In genomic region chr5:37296717-37297116, GRCm38 (mm10) we compare ENCODE assay signal across 19 mouse cellular contexts. TPM values are rescaled to one million over a fixed set of nuclear protein-coding genes. Genes with fewer than 3 reads are reported as not detected.
DNase-seq lines count a peak whose midpoint lies in the region; ATAC-seq and TF ChIP-seq lines count a peak whose summit lies in the region.
"Had no signal": no experiment of that assay in that cellular context is flagged by ENCODE, and none has a peak within 500 bp of the region (broad histone marks: within the 10 kb centered on the region; RNA-seq: fewer than 3 reads in every experiment).

No protein-coding gene starts in this region.

- no peak overlapping the region for H3K4me3 ChIP-seq in forebrain, embryonic 15.5 days
- H3K4me3 ChIP-seq in forebrain, embryonic 12.5 days (replicated peaks), result no peak overlapping the region
- no peak overlapping the region for H3K4me3 ChIP-seq in left cerebral cortex, adult 2 months
- no peak overlapping the region for H3K4me3 ChIP-seq in neural tube, embryonic 13.5 days
- no peak overlapping the region for H3K4me3 ChIP-seq in neural tube, embryonic 15.5 days (replicated peaks)
- no peak overlapping the region for H3K4me3 ChIP-seq in forebrain, embryonic 16.5 days (replicated peaks; ENCODE audit: low read length)
- H3K4me3 ChIP-seq: heart, embryonic 10.5 days; stomach, embryonic 15.5 days had no signal

- 54% methylated on average over 10 of the region's 10 CpGs for WGBS in forebrain, embryonic 15.5 days
- 84% methylated on average over 10 of the region's 10 CpGs for WGBS in forebrain, embryonic 12.5 days
- 73% methylated on average over 10 of the region's 10 CpGs for WGBS in neural tube, embryonic 13.5 days
- WGBS in neural tube, embryonic 15.5 days, result 66% methylated on average over 10 of the region's 10 CpGs
- 42% methylated on average over 10 of the region's 10 CpGs for WGBS in forebrain, embryonic 16.5 days

- H3K27ac ChIP-seq in forebrain, embryonic 15.5 days (replicated peaks), result 0 out of 2 replicates have a peak overlapping the region, but pooled peaks have one; percentile 3
- no peak overlapping the region for H3K27ac ChIP-seq in forebrain, embryonic 12.5 days
- no peak overlapping the region for H3K27ac ChIP-seq in left cerebral cortex, adult 2 months
- H3K27ac ChIP-seq in neural tube, embryonic 13.5 days (replicated peaks), result no peak overlapping the region
- no peak overlapping the region for H3K27ac ChIP-seq in neural tube, embryonic 15.5 days (replicated peaks)
- no peak overlapping the region for H3K27ac ChIP-seq in forebrain, embryonic 16.5 days (ENCODE audit: low read length)
- H3K27ac ChIP-seq: heart, embryonic 10.5 days; stomach, embryonic 15.5 days had no signal

- peaks cover 7% of the 10 kb centered on the region; the same call in 1 of the 2 replicates for H3K4me1 ChIP-seq in forebrain, embryonic 15.5 days
- H3K4me1 ChIP-seq in forebrain, embryonic 12.5 days, result no peaks in the 10 kb centered on the region
- no peaks in the 10 kb centered on the region for H3K4me1 ChIP-seq in neural tube, embryonic 13.5 days (replicated peaks)
- no peaks in the 10 kb centered on the region; the same call in 1 of the 2 replicates for H3K4me1 ChIP-seq in neural tube, embryonic 15.5 days
- H3K4me1 ChIP-seq in forebrain, embryonic 16.5 days (replicated peaks; ENCODE audit: control insufficient read depth, insufficient read depth, low read length), result peaks cover 6% of the 10 kb centered on the region
- H3K4me1 ChIP-seq: heart, embryonic 10.5 days; stomach, embryonic 15.5 days had no signal

- no peak overlapping the region for H3K9ac ChIP-seq in forebrain, embryonic 15.5 days (replicated peaks)
- no peak overlapping the region for H3K9ac ChIP-seq in forebrain, embryonic 12.5 days
- no peak overlapping the region for H3K9ac ChIP-seq in neural tube, embryonic 13.5 days
- no peak overlapping the region for H3K9ac ChIP-seq in neural tube, embryonic 15.5 days (replicated peaks)
- no peak overlapping the region for H3K9ac ChIP-seq in forebrain, embryonic 16.5 days (replicated peaks; ENCODE audit: low read depth, low read length)
- H3K9ac ChIP-seq: stomach, embryonic 15.5 days had no signal

- H3K36me3 ChIP-seq in forebrain, embryonic 15.5 days, result peaks cover 6% of the 10 kb centered on the region
- H3K36me3 ChIP-seq in forebrain, embryonic 12.5 days (replicated peaks), result peaks cover 31% of the 10 kb centered on the region
- peaks cover 11% of the 10 kb centered on the region for H3K36me3 ChIP-seq in neural tube, embryonic 13.5 days
- peaks cover 11% of the 10 kb centered on the region for H3K36me3 ChIP-seq in neural tube, embryonic 15.5 days
- H3K36me3 ChIP-seq in forebrain, embryonic 16.5 days (ENCODE audit: control insufficient read depth, insufficient read depth), result peaks cover under 1% of the 10 kb centered on the region; the same call in 1 of the 2 replicates

- no peaks in the 10 kb centered on the region for H3K9me3 ChIP-seq in forebrain, embryonic 15.5 days
- no peaks in the 10 kb centered on the region for H3K9me3 ChIP-seq in forebrain, embryonic 12.5 days
- H3K9me3 ChIP-seq in neural tube, embryonic 13.5 days, result no peaks in the 10 kb centered on the region
- no peaks in the 10 kb centered on the region for H3K9me3 ChIP-seq in neural tube, embryonic 15.5 days (replicated peaks)
- H3K9me3 ChIP-seq in forebrain, embryonic 16.5 days (ENCODE audit: control insufficient read depth, low read length), result no peaks in the 10 kb centered on the region
- H3K9me3 ChIP-seq: heart, embryonic 10.5 days; stomach, embryonic 15.5 days had no signal

- intact Hi-C loops in left cerebral cortex, postnatal 4 days (cut with DNase I), result loop anchor here (2.0 to 10.0 kb wide), 2 partner anchors 420 to 788 kb away; partner anchors contain the start of gene Stk32b
- intact Hi-C loops in left cerebral cortex, adult 2 months (cut with DNase I), result loop anchor here (5.0 kb wide), 1 partner anchor 796 kb away; no protein-coding TSS in a partner anchor

- no peak overlapping the region for H3K4me2 ChIP-seq in forebrain, embryonic 15.5 days (replicated peaks)
- no peak overlapping the region for H3K4me2 ChIP-seq in forebrain, embryonic 12.5 days
- no peak overlapping the region for H3K4me2 ChIP-seq in neural tube, embryonic 13.5 days
- no peak overlapping the region for H3K4me2 ChIP-seq in neural tube, embryonic 15.5 days
- no peak overlapping the region for H3K4me2 ChIP-seq in forebrain, embryonic 16.5 days (ENCODE audit: low read length)
- H3K4me2 ChIP-seq: liver, embryonic 11.5 days; stomach, embryonic 15.5 days had no signal

- peak; percentile 60 for ATAC-seq in forebrain, embryonic 15.5 days (replicated peaks)
- ATAC-seq in forebrain, embryonic 12.5 days (ENCODE audit: low FRiP score), result no peak
- 0 out of 2 replicates have a peak, but pooled peaks have one; percentile 16 for ATAC-seq in neural tube, embryonic 13.5 days (ENCODE audit: low read depth)
- ATAC-seq in neural tube, embryonic 15.5 days (ENCODE audit: low FRiP score), result no peak
- peak; percentile 67 for ATAC-seq in forebrain, embryonic 16.5 days

- no peak for TF ChIP-seq CTCF in left cerebral cortex, adult 2 months (IDR thresholded peaks at IDR 0.05)

- DNase-seq in left cerebral cortex, postnatal 4 days, result peak; percentile 87
- no peak for DNase-seq in left cerebral cortex, adult 2 months (ENCODE audit: extremely low spot score in 1 of 2, low spot score in 2 of 2)
- no peak for DNase-seq in spleen, adult 18-20 months
- DNase-seq: cerebellum, adult 9-11 months; embryo, embryonic 11 days; kidney, adult 11 months; right cerebral cortex, postnatal 14 days; thymus, adult 18-20 months; thymus, postnatal 4 days had no signal

- no peaks in the 10 kb centered on the region for H3K27me3 ChIP-seq in forebrain, embryonic 15.5 days
- no peaks in the 10 kb centered on the region for H3K27me3 ChIP-seq in forebrain, embryonic 12.5 days
- no peaks in the 10 kb centered on the region for H3K27me3 ChIP-seq in neural tube, embryonic 13.5 days
- H3K27me3 ChIP-seq in neural tube, embryonic 15.5 days (replicated peaks), result no peaks in the 10 kb centered on the region
- H3K27me3 ChIP-seq in forebrain, embryonic 16.5 days (replicated peaks; ENCODE audit: control insufficient read depth, insufficient read depth, low read length), result no peaks in the 10 kb centered on the region
- H3K27me3 ChIP-seq: stomach, embryonic 15.5 days had no signal

RNA-seq across cellular contexts. Expression of gene Evc, which starts 40.0 kb away (rescaled TPM):
- polyA plus RNA-seq in forebrain, embryonic 15.5 days (2015; fragmentation: Nextera tagmentation; extraction: Ambion mirVana), result 7.1 and 9.3 TPM in 2 replicates
- 23.4 and 24.2 TPM in 2 replicates for polyA plus RNA-seq in forebrain, embryonic 12.5 days (2016; fragmentation: Nextera tagmentation; extraction: Ambion mirVana)
- 1 to 10 TPM; 6.6 to 7.9 TPM for total RNA-seq in left cerebral cortex, postnatal 4 days (2021)
- 10 to 100 TPM in 1 of 2 experiments, 1 to 10 TPM in 1; 8.2 to 11.1 TPM for total RNA-seq in left cerebral cortex, adult 2 months (2021)
- polyA plus RNA-seq in neural tube, embryonic 13.5 days (2015; fragmentation: Nextera tagmentation; extraction: Ambion mirVana), result 3.6 and 6.3 TPM in 2 replicates
- 4.4 and 5.7 TPM in 2 replicates for polyA plus RNA-seq in neural tube, embryonic 15.5 days (2015; fragmentation: Nextera tagmentation; extraction: Ambion mirVana)
- polyA plus RNA-seq in forebrain, embryonic 16.5 days (2015; fragmentation: Nextera tagmentation; extraction: Ambion mirVana), result 6.2 and 7.0 TPM in 2 replicates
- total RNA-seq: megakaryocyte-erythroid progenitor cell, adult 5-6 weeks had no signal

RNA-seq across cellular contexts. Expression of gene Evc2, which starts 41.6 kb away (rescaled TPM):
- 6.0 and 6.6 TPM in 2 replicates for polyA plus RNA-seq in forebrain, embryonic 15.5 days (2015; fragmentation: Nextera tagmentation; extraction: Ambion mirVana)
- 14.1 and 15.4 TPM in 2 replicates for polyA plus RNA-seq in forebrain, embryonic 12.5 days (2016; fragmentation: Nextera tagmentation; extraction: Ambion mirVana)
- 1 to 10 TPM; 4.2 TPM for total RNA-seq in left cerebral cortex, postnatal 4 days (2021)
- total RNA-seq in left cerebral cortex, adult 2 months (2021), result 10 to 100 TPM; 15.3 to 17.0 TPM
- polyA plus RNA-seq in neural tube, embryonic 13.5 days (2015; fragmentation: Nextera tagmentation; extraction: Ambion mirVana), result 4.9 and 5.5 TPM in 2 replicates
- polyA plus RNA-seq in neural tube, embryonic 15.5 days (2015; fragmentation: Nextera tagmentation; extraction: Ambion mirVana), result 5.3 and 6.8 TPM in 2 replicates
- polyA plus RNA-seq in forebrain, embryonic 16.5 days (2015; fragmentation: Nextera tagmentation; extraction: Ambion mirVana), result 6.4 and 7.2 TPM in 2 replicates
- total RNA-seq: megakaryocyte-erythroid progenitor cell, adult 5-6 weeks; monocyte, adult 5-6 weeks had no signal

RNA-seq across cellular contexts. Expression of gene Crmp1, which starts 55.0 kb away (rescaled TPM):
- 790 and 813 TPM in 2 replicates for polyA plus RNA-seq in forebrain, embryonic 15.5 days (2015; fragmentation: Nextera tagmentation; extraction: Ambion mirVana)
- polyA plus RNA-seq in forebrain, embryonic 12.5 days (2016; fragmentation: Nextera tagmentation; extraction: Ambion mirVana), result 352 and 405 TPM in 2 replicates
- 1,000 to 10,000 TPM; 1,527 to 1,566 TPM for total RNA-seq in left cerebral cortex, postnatal 4 days (2021)
- 100 to 1,000 TPM; 186 to 190 TPM for total RNA-seq in left cerebral cortex, adult 2 months (2021)
- polyA plus RNA-seq in neural tube, embryonic 13.5 days (2015; fragmentation: Nextera tagmentation; extraction: Ambion mirVana), result 739 and 776 TPM in 2 replicates
- polyA plus RNA-seq in neural tube, embryonic 15.5 days (2015; fragmentation: Nextera tagmentation; extraction: Ambion mirVana), result 679 and 807 TPM in 2 replicates
- polyA plus RNA-seq in forebrain, embryonic 16.5 days (2015; fragmentation: Nextera tagmentation; extraction: Ambion mirVana), result 915 and 954 TPM in 2 replicates
- total RNA-seq: megakaryocyte-erythroid progenitor cell, adult 5-6 weeks had no signal

Comparison
In these comparisons a context has a peak if more than half of its experiments do, and no peak if none do; other contexts are left out.
1. ATAC-seq: peak in forebrain, embryonic 15.5 days (single experiment), neural tube, embryonic 13.5 days (single experiment) and forebrain, embryonic 16.5 days (single experiment); none in forebrain, embryonic 12.5 days (single experiment) and neural tube, embryonic 15.5 days (single experiment).